Mouse (Mus musculus): ENCODE measurements around the gene Gm9970.

- TF ChIP-seq CTCF (IDR thresholded peaks at IDR 0.05): no peak
- TF ChIP-seq POLR2A (IDR thresholded peaks at IDR 0.05; ENCODE audit: insufficient read depth, low read depth, low read length): 0 out of 2 replicates have a peak, but pooled peaks have one; percentile 25
Observed at GRCm38 (mm10) chr5:31198170-31198569, 42.9 kb downstream of the Gm9970 start.

All from heart, adult 2 months (tissue).